Mouse (Mus musculus) bone marrow, adult 2 months (tissue): ENCODE measurements at regions not wholly inside any gene's neighbourhood (a gene's known extent, or its start where the extent isn't known, plus 50 kb on each side); places are given as distances from the start of the nearest gene placed in this dataset.

Source experiments
- H3K27ac ChIP-seq: fragments of 200-500 bp; 2 replicates; pipeline ENCODE4 v1.5.1; 2012; ENCODE audit warnings: low read depth, mild to moderate bottlenecking, control low read depth, inconsistent platforms, low read length; ENCODE audit not compliant: control insufficient read depth, poor library complexity, insufficient read depth
- H3K4me1 ChIP-seq: fragments of 200-500 bp; 2 replicates; pipeline ENCODE4 v1.6.1; 2011; ENCODE audit warnings: low read length; ENCODE audit not compliant: control insufficient read depth, insufficient read depth
- H3K4me3 ChIP-seq: fragments of 200-500 bp; replicated peaks from 2 replicates; pipeline ENCODE3; 2011; ENCODE audit warnings: mild to moderate bottlenecking, low read depth, low read length, control low read depth; ENCODE audit not compliant: control insufficient read depth
- CTCF ChIP-seq: fragments of 200-500 bp; IDR thresholded peaks from 2 replicates; pipeline ENCODE4 v1.5.1; 2011; ENCODE audit warnings: low read length, control low read depth; ENCODE audit not compliant: control insufficient read depth, insufficient read depth
- POLR2A ChIP-seq: fragments of 200-500 bp; IDR thresholded peaks from 2 replicates; pipeline ENCODE4 v1.6.1; 2011; ENCODE audit warnings: low read depth, mild to moderate bottlenecking, control low read depth, low read length, borderline replicate concordance; ENCODE audit not compliant: control insufficient read depth
- WGBS: fragments of 180-500 bp; shearing (Covaris S2); methylation state at CpG from one replicate; pipeline ENCODE4 v1.1.7; 2018; 5-methylcytosine and 5-hydroxymethylcytosine counted together

- no peak overlapping the region for H3K4me3 ChIP-seq
- H3K27ac ChIP-seq: no peak overlapping the region
- H3K4me1 ChIP-seq: no peaks in the 10 kb centered on the region
- no peak for TF ChIP-seq POLR2A
- no peak for TF ChIP-seq CTCF
- WGBS: 87% methylated on average over 11 of the region's 11 CpGs
These were observed 343.8 kb downstream of the Tmem161b start for GRCm38 (mm10) chr13:84565644-84566532.

- 87% methylated on average over 6 of the region's 6 CpGs for WGBS
- Histone ChIP-seq H3K27ac (no peak overlapping the region), H3K4me1 (no peaks in the 10 kb centered on the region), H3K4me3 (no peak overlapping the region)
- TF ChIP-seq POLR2A (no peak), CTCF (no peak)
These were observed 344.4 kb downstream of the Tmem161b start for GRCm38 (mm10) chr13:84566533-84566832.

GRCm38 (mm10) chr13:84569371-84569770, 347.3 kb downstream of the Tmem161b start:
- H3K27ac ChIP-seq: no peak overlapping the region
- TF ChIP-seq POLR2A (no peak), CTCF (no peak)
- H3K4me3 ChIP-seq: no peak overlapping the region
- no peaks in the 10 kb centered on the region for H3K4me1 ChIP-seq

GRCm38 (mm10) chr13:84570206-84570605, 348.1 kb downstream of the Tmem161b start:
- 71% methylated on average over 2 of the region's 2 CpGs for WGBS
- no peak for TF ChIP-seq POLR2A
- no peak for TF ChIP-seq CTCF

GRCm38 (mm10) chr13:84570984-84571844, 349.1 kb downstream of the Tmem161b start:
- Histone ChIP-seq H3K27ac (no peak overlapping the region), H3K4me3 (no peak overlapping the region), H3K4me1 (no peaks in the 10 kb centered on the region)
- 76% methylated on average over 10 of the region's 10 CpGs for WGBS
- TF ChIP-seq POLR2A (no peak), CTCF (no peak)

More at GRCm38 (mm10) chr13:84570206-84570605, 348.1 kb downstream of the Tmem161b start:
- Histone ChIP-seq H3K27ac (no peak overlapping the region), H3K4me3 (no peak overlapping the region), H3K4me1 (no peaks in the 10 kb centered on the region)

- 87% methylated on average over 3 of the region's 3 CpGs for WGBS
- no peak overlapping the region for H3K4me3 ChIP-seq
- H3K27ac ChIP-seq: no peak overlapping the region
- H3K4me1 ChIP-seq: no peaks in the 10 kb centered on the region
- TF ChIP-seq POLR2A (no peak), CTCF (no peak)
These were observed 349.7 kb downstream of the Tmem161b start for GRCm38 (mm10) chr13:84571845-84572193.

GRCm38 (mm10) chr13:84572231-84572630, 350.1 kb downstream of the Tmem161b start:
- no peak overlapping the region for H3K4me3 ChIP-seq
- H3K4me1 ChIP-seq: no peaks in the 10 kb centered on the region
- WGBS: 76% methylated on average over 2 of the region's 2 CpGs
- no peak overlapping the region for H3K27ac ChIP-seq
- TF ChIP-seq CTCF: no peak
- no peak for TF ChIP-seq POLR2A

- TF ChIP-seq POLR2A (no peak), CTCF (no peak)
- Histone ChIP-seq H3K4me1 (no peaks in the 10 kb centered on the region), H3K27ac (no peak overlapping the region), H3K4me3 (no peak overlapping the region)
These were observed 374.6 kb downstream of the Tmem161b start for GRCm38 (mm10) chr13:84596585-84597142.
